Mouse (Mus musculus) adrenal gland, postnatal 36 days (tissue): ENCODE measurements around the gene Il18rap. TPM values are rescaled to one million over a fixed set of nuclear protein-coding genes. Genes with fewer than 3 reads are reported as not detected.

Experiments
- DNase-seq, 2 experiments: peaks; one replicate each; pipeline ENCODE4 v3.0.0; 2021; ENCODE audit warnings: mixed read lengths in 1 of 2
- long read RNA-seq, 2 experiments: library from polyadenylated mRNA; stranded (forward); transcript quantifications; one replicate each; pipeline ENCODE4 v2.0.0; 2021; ENCODE audit warnings: borderline sequencing depth in 2 of 2
- total RNA-seq, 2 experiments: library from RNA; stranded (reverse); gene quantifications; 2 replicates each; pipeline ENCODE4 v1.2.3; 2021

Il18rap gene
- total RNA-seq = under 1 TPM in 1 of 2 experiments, not detected in 1; 0.20 TPM
- long read RNA-seq, experiment 1 = 0 reads
- long read RNA-seq, experiment 2 = 0 reads

DNA sequence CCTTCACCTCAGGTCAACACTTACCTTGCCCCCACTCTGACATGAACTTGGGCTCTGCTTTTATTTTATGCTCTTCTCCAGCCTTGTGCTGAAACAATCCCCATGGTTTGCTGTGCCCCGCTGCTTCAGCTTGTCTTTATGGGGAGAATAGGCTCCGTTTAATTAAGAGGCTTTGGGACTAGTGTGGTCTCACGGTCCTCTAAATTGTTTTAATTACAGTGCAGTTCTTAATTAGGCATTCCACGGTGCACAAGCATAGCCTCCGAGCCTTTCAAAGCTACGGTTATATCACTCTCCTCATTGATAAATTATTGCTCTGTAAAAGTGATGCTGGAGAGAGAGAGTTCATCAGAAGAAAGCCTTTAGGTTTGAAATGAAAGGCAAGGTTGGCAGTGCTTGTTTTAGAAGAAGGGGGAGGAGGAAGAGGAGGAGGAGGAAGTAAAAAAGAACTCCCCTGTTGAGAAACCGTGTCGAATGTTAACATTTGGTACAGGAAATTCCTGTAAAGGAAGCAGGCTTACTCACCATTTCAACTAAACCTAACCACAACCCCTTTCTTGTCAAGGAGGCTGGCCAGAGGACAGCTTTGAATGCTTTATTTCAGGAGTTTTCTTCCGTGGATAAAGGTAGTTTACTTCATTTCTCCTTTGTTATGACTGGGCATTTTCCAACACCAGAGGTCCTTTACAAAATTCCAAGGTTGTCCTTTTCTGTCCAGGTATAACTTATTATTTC is at the start of gene Il18rap:
Il18rap (plus strand) TSS at position 512 of the 735 bp plus-strand sequence.
- no peak for DNase-seq

DNA sequence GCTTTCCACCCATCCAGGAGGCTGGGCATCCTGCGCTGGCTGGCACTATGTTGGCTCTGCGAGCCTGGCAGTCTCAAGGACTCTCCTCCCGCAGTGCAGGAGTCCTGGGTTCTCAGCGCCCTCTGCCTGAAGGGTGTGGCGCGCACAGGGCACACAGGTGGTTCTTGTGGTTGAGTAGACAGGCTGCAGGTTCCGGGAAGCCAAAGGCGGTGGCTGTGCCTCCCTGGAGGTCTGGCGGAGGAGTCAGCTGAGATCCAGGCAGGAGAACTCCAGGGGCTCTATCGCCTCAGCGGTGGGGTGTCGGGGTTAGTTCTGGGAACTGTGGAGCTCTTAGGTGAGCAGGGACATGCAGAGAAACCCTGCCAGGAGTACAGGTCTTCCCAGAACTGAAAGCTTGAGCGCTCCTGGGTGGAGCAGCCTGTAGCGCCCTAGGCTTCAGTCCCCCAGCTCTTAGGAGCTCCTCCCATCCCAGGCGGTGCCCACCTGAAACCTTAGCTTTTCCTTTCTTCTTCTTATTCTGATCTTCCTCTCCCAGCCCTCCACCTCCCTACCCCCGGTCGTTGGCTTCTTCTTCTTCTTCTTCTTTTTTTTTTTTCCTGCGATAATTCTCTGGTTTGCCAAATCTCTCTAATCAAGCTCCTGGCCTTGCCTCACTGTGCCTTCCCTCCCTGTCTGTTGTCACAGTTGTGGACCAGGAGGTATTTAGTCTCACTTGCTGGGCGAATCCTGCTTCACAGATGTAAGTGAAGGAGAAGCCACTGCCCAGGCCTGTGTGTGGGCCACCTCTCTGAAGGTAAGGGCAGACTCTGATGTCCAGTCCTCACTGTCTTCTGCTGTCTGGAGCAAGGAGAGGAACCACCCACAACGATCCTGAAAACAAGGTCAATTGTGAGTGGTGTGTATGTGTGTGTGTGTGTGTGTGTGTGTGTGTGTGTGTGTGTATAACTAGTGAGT is 49.4 kb upstream of the Il18rap start, which contains the start of gene Il18r1:
Il18r1 (plus strand) TSS at position 76 of the 954 bp plus-strand sequence.
- DNase-seq = peak; percentile 3 to 5

DNA sequence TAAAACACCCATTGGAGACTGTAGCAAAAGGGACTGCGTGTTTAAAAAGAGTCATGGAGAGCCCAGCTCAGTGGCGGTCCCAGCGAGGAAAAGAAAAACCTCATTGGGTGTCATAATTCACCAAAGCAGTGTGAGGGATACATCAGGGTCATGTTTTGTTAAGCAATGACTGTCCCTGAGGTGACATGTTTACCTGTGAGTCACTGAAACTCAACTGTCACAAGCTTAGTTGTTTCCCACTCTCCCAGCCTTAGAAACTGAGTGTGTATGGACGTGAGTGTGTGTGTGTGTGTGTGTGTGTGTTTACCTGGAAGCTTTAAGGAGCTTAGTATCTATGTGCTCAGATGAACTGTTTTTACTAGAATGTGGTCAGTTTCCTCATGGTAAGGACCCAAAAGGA is 47.9 kb upstream of the Il18rap start:
- no peak for DNase-seq

DNA sequence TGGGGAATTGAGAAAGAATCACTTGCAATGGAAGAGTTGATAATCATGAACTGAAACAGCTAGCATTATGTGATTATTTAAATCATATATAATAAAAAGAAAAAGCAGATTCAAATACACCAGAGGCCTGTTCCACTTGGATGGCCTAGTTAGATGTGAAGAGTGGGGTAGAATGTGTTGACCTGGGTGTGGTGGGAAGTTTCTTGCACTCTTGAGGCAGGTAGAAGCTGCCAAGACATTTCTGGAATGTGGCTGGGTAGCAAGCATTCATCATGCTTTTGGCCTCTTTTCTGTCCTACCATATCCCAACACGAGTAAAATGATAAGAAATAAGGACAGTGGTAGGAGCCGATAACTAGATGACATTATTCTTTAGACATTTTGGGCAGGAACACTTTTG is 46.4 kb upstream of the Il18rap start:
- DNase-seq = no peak

DNA sequence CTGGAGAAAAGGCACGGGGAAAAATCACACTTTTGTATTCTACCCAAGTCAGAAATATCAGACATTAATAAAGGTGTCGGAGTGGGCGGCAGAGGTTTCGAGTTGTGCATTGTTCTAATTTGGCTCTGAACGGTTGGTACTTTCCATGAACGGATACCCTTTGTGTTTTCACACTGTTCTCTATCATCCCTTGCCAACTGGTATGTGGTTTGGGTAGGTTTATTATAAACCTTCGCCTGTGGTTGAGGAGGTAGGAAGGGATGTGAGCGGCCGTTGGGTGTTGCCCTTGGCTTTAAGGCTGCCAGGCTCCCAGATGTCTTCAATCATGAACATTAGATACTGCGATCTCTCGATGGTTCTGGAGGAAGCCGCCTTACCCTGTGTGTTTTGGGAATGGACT is 45.3 kb upstream of the Il18rap start:
- no peak for DNase-seq

DNA sequence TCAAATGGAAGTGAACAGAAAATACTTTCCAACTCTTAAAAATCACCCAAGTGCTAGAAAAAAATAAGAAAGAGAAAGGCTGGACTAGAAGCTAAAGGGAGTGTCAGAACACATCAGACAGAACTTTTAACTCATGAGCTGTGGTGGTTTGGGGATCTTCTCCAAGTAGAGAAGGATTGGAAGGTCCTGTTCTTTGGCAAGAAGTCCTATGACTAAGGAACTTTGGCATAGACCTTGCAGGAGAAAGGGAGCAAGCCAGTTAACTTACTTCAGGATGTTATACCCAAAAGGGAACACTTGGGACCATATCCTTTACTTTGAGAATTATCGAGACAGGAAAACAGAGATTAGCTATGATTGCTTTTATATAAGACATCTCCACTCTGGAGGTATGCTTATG is 42.8 kb upstream of the Il18rap start:
- DNase-seq = no peak

DNA sequence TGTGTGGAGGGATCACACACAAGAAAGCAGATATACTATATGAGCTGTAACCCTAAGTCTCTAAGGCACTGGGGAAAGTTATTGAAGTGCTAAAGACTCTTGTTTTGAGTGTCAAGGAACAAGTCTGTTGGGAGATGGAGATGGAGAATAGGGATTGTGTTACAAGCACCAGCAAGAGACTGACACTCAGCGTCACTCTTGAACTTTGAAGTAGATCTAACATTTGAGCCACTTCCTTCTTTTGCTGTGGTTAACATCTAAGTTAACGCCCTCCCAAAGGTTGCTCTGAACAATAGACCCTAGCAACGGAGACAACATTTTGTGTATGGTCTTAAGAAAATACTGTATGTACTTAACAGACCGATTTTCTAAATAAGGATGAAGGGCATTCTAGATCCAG is 41.5 kb upstream of the Il18rap start:
- no peak for DNase-seq

DNA sequence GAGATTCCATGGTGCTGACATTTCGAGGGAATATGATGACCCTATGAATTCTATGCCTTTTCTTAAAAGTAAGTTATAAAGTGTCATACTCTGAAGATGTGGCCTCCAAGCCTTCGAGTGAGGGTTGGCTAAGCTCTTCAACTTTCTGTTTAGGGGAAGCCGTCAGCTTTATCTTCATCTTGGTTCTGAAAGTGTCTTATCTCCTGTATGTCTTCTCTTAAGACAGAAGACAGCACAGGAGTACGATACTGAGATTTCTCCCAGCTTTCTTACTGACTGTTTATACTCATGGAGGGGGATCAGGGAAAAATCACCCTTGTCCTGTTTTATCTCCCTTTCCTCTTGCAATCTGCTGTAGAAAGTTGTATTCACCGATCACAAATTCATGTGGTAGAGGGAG is 40.8 kb upstream of the Il18rap start:
- DNase-seq = no peak

DNA sequence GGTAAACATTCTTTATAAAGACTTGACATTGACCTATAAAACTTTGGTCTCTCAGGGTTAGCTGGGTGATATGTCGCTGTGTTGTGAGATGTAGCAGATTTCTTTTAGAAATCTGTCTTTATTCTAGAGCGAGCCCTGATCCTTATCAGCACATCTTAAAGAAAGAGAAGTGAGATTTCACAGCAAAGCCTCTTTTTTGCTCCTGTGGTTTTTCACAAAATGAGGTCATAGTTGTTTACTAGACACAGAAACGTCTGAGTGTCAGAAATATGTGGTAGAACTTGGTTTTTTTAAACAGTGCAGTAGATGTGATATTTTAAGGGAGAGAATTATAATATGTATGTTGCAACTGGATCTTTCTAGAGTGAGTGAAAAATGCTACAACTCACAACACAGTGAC is 39.5 kb upstream of the Il18rap start:
- no peak for DNase-seq

DNA sequence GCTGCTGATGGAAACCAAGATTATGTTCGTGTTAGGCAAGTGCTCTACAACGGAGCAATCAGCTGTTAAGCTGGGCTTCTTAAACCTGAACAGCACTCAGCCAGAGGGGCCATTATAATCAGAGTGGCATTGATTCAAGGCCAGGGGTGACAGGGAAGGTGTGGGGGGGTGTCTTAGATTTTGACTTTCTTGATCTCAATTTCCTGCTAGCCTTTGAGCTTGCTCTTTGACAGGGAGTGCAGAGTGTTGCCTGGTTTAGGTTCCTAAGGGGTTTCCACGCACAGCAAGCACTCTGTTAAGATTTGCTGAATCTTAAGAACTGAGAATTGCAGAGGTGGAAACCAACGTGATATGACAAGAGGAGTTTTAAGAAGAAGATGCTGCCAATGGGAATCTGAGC is 38.4 kb upstream of the Il18rap start:
- DNase-seq = no peak

DNA sequence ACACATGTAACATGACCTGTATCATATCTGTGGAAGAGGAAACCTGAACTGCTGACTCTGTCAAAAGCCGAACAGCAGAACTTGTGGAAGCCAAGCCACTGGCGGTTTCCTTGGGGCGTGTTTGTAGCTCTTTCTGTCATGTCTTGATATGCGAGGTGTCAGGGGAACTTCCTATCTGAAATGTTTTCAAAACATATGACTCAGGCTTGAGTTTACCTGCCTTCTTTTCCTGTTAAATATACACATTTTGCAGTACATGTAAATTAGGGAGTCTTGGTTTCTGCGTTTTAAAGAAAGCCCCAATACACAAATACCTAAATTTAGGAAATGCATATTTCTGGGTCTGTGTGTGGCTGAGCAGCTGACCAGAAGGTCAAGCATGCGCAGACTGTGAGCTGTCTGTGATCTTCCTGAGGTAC is 35.6 kb upstream of the Il18rap start:
- DNase-seq = no peak

DNA sequence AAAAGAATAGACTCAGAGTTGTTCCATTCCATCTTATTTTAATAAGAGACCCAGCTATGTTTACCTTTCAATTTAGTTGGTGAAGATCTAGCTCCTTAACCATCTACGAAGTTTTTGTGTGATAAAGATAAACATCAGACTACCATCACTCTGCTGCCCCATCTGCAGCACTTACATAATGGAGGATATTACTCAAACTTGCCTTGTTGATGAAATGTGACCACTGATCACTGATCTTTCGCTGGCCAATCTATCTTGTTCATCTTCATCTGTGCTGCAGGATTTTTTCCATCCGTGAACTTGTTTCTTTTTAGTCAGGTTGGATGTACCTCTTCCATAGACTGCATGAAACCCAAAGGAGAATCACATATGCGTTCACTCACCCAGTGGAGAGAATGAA is 20.6 kb upstream of the Il18rap start:
- DNase-seq = no peak

DNA sequence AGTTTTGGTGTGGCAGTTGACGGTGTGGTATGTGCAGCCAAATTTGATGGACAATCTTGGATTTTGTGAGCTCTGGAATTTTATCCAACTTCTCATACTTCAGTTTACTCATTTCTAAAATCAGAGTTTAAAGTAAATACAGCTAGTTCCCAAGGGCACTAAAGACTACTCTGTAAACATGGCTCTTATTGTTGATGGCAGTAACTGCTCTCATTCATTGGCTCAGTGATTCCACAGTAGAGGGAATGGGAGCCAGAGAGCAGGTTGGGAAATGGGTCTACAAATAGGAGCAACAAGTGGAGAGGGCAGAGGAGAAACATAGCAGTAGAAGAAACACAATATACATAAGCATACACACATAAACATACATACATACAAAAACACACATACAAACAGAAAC is 15.5 kb upstream of the Il18rap start:
- DNase-seq = no peak

DNA sequence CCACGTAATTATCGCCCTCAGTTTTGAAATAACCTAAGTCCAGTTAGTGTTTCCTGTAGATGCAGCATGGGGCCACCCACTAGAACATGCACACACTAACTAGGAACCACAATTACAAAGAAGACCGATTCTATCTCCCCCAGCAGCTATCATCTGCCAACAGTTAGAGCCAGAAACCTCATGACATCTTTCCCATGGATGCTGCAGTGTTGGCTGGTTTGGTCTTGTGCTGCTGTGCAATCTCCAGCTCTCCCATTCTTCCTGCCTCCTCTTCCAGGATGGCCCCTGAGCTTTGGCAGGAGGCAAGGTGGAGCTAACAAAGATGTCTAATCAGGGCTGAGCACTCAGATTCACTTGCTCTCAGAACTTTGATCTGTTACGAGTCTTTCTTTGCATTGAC is 14.0 kb upstream of the Il18rap start:
- DNase-seq = no peak

DNA sequence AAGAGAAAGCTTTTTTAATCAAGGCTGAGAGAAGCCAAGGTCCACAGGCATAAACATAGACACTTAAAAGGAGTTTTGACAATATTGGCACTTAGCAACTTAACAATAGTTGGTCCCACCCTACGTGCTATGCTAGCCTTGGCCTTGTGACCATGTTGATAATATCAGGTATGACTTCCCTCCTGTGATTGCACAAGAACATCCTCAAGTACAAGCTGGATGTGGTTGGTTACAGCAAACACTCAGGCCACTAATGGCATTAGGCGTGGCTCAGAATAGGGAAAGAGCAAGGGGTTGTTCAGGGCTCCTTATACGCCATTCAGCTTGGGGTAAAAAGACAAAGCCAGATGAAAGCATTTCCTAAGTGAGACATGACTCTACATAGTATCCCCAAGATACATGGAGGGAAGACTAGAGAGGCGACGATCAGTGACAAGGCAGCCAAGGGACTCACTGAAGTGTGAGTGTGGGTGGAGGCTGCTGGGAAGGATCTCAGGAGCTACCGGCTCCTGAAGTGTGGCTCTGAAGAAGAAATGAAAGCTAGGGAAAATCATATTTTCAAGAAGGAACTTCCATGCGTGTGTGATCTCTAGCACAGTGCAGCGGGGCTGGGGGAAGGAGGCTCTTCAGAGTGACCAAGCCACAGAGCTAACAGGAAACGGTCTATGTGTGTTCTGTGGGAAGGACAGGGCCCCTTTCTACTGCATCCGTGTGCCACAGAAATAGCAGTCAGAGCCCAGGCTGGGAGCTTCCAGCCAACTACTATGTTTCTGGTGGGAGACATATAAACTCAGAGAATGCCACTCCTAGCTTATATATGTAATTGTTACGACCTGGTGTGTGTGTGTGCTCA is 13.4 kb upstream of the Il18rap start:
- no peak for DNase-seq

DNA sequence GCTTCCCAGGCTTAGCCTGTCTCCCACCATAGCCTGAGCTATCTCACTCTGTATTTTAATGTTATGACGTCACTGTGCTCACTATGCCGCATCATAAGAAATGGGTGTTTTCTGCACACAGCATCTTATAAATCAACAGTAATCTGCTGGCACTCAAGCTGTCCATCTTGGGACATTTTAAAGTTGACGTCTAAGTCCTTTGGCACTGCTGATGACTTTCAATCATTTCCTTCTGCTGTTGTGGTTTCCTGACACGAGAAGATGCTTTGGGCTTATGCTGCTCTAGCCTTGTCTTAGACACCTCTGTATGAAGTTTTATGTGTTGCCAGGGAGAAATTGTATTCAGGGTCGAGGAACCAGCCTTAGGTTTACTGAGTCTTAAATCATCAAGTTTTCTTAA is 10.6 kb upstream of the Il18rap start:
- no peak for DNase-seq

DNA sequence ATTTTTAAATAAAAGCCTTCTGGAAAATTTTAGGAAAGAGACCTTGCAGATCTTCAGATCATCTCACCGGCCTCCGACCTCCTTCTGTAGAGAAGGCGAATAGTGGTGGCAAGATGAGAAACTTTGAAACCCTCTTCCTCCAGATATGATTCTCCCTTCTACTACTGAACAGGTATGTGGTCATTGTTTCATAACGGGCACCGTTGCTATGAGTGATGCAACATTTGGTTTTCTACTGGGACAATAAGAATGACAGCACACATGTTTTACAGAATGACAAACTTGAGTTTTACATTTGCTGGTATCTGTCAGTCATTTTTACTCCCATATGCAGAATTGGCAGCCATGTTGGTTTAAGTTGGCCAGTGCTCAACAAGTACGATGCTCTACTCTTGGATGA is 1.2 kb downstream of the Il18rap start:
- DNase-seq = no peak

DNA sequence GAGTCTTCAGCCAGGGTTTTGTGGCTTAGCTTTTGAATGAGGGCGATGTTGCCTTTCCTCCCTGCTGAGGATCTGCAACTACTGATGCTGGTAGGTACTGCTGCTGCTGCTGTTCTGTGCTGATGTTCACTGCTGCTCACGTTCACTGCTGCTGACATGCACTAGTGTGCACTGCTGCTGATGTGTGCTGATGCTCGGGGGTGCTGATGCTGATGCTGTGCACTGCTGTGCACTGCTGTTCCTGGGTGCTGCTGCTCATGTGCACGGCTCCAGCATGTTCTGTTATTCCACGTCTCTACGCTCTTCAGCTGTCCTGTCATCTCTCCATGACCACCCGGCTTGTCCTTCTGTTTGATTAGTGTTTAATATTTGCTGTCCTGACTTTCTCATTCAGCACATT is 7.8 kb downstream of the Il18rap start:
- no peak for DNase-seq

DNA sequence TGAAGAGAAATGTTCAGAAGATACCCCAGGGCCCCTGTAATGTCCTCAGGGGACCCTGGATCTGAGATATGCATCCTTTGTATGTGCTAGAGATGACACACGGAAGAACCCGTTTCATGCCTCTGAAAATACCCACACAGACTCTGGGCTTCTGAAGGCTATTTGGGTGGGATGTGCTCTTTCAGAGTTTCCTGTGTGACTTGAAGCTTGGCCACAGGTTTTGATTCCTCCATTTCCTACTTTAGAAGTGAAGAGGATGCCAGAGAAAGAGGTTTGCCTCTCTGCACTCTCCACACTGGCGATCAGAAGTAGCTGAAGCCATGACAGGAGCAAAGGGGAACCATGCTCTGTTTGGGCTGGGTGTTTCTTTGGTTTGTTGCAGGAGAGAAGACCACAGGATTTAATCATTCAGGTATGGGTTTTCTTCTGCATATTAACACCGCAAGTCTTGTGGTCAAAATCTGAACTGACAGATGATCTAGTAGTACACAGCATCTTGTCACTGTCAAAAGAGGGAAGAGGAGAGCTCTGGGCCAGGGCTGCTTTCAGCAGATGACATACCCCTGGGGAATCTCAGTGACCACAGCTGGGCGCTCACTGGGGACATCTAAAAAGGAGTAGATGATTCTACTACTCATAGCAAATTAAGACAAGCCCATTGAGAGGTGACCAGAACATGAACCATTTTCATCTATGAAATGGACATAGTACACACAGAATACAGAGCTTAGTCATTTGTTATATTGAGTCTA is 9.0 kb downstream of the Il18rap start:
- DNase-seq = no peak

DNA sequence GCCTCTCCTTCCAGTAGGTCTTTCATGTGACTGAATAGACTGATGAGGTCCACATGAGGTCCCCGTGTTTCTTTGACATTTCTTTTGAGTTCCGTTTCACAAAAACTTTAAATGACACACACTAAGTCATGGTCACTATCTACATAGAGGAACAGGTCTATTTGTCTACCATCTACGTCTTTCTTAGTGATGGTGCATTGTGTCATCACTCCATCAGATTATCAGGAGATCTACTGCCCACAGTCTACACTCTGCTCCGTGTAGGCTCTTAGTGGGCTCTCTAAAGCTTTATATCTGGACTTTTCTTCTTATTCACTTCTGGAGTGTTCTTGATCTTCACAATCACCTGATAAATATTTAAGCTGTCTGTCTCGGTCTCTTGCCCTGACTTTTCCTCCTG is 14.1 kb downstream of the Il18rap start:
- no peak for DNase-seq

DNA sequence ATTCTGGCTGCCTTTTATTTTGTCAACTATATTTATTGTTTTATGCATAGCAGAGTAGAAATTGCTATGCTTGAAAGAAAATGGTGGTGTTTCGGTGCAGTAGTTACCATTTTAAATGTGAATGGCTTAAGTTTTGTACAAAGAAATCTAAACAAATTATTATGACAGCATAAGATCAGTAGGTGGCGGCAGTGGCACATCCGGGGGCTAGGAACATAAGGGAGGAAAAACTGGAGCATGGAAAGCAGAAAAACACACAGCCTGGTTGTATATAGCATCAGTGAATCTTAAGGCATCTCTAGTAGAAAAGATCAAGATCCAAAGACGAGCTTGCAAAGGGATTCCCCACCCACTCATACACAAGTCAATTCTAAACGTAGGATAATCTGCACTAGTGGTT is 22.4 kb downstream of the Il18rap start:
- peak in 1 of 2 experiments; percentile 4 for DNase-seq
